Mouse (Mus musculus): ENCODE measurements around the gene Cldn3.
A peak's percentile ranks its signal among the peaks of the same experiment; 100 is the strongest.

Cldn3 gene

GRCm38 (mm10) chr5:135007802-135008571, 22.0 kb downstream of the Cldn3 start:
- DNase-seq: peak; percentile 74

GRCm38 (mm10) chr5:135008671-135009589, 22.9 kb downstream of the Cldn3 start, which contains the start of gene Abhd11:
Gene Abhd11, plus strand, starts transcription at chr5:135009152.
- peak; percentile 100 for DNase-seq

GRCm38 (mm10) chr5:135009590-135010319, 23.7 kb downstream of the Cldn3 start:
- DNase-seq: peak; percentile 95

GRCm38 (mm10) chr5:135010320-135010709, 24.3 kb downstream of the Cldn3 start:
- no peak for DNase-seq

GRCm38 (mm10) chr5:135010841-135011743, 25.1 kb downstream of the Cldn3 start:
- DNase-seq: no peak

GRCm38 (mm10) chr5:135011809-135012613, 26.0 kb downstream of the Cldn3 start:
- peak; percentile 41 for DNase-seq

- peak; percentile 89 for DNase-seq
Measured at GRCm38 (mm10) chr5:135012671-135013441, 26.8 kb downstream of the Cldn3 start.

- DNase-seq: peak; percentile 90
Measured at GRCm38 (mm10) chr5:135015497-135015896, 29.5 kb downstream of the Cldn3 start.

GRCm38 (mm10) chr5:135016224-135016759, 30.3 kb downstream of the Cldn3 start:
- no peak for DNase-seq

GRCm38 (mm10) chr5:135021814-135022213, 35.8 kb downstream of the Cldn3 start:
- peak; percentile 89 for DNase-seq

- DNase-seq: peak; percentile 96
Measured at GRCm38 (mm10) chr5:135023344-135024173, 37.5 kb downstream of the Cldn3 start, which contains the start of gene Stx1a. Gene Stx1a, plus strand, starts transcription at chr5:135023482.

GRCm38 (mm10) chr5:135024665-135025224, 38.7 kb downstream of the Cldn3 start:
- DNase-seq: peak; percentile 47

- DNase-seq: peak; percentile 50
Measured at GRCm38 (mm10) chr5:135025899-135026298, 39.9 kb downstream of the Cldn3 start.

- peak; percentile 62 for DNase-seq
Measured at GRCm38 (mm10) chr5:135029007-135029854, 43.2 kb downstream of the Cldn3 start.

GRCm38 (mm10) chr5:135032581-135032980, 46.6 kb downstream of the Cldn3 start:
- DNase-seq: no peak

- no peak for DNase-seq
Measured at GRCm38 (mm10) chr5:135034593-135034992, 48.6 kb downstream of the Cldn3 start.

- DNase-seq: no peak
Measured at GRCm38 (mm10) chr5:135035608-135036359, 49.8 kb downstream of the Cldn3 start.
